Mouse (Mus musculus) testis, postnatal 14 days (tissue): Measurements from ENCODE around the gene Ablim1.

Source experiments
- DNase-seq: peaks from one replicate; pipeline ENCODE4 v3.0.0; 2021; ENCODE audit warnings: low spot score

The Ablim1 gene

GRCm38 (mm10) chr19:57314346-57315012 is at the start of gene Ablim1:
Ablim1 (minus strand) TSS chr19:57314919.
- DNase-seq: peak; percentile 21

DNA sequence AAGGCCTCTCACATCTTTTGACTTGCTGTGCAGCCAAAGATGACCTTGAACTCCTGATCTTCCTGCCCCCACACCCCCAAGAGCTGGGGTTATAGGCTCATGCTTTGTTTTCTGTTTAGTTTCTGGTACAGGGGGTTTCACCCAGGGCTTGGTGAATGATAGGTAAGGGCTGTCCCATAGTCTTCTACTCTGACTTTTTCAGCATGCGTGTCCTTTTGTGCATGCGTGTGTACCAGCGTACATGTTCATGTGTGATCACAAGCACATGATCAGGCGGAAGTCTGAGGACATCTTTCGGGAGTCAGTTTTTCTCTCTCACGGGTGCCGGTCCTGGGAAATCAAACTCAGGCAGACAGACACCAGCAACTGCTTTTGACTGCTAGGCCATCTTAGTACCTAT is 48.8 kb upstream of the Ablim1 start:
- DNase-seq: no peak

DNA sequence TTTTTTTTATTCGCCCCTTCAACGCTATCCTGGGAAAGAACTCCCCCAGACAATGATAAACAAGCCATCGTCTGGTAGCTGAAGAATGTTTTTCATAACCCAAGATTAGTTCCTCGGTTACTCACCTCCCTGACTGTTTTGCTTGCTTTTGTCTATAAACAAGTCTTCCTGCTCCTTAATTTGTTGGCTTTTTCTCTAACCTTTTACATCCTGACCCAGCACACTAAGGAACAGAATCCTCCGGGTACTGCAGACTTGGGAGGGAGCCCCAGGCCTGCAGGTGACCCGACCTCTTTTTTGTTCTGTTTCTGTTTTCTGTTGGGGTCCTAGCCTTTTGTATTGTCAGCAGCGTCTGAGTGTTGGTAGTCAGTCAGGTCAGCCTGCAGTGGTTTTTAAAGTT is 48.4 kb upstream of the Ablim1 start:
- DNase-seq: no peak

DNA sequence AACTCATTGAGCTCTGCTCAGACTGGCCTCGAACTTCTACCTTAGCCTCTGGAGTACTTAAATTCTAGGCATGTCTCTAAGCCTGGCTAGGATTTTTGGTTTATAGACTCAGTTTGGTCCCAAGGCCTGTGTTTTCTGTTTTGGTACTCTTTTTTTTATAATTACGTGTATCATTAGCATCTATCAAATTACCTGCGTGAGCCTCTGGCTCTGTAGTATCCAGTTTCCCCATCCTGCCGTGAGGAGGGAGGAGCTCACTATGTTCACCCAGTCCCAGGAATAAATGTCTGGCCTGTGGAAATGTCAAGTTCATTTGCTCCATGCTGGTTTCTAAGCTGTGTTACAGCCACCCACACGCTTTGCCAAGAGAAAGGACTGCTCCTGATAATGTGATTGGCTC is 47.9 kb upstream of the Ablim1 start:
- no peak for DNase-seq

GRCm38 (mm10) chr19:57361939-57362307 is 47.2 kb upstream of the Ablim1 start:
- DNase-seq: no peak

DNA sequence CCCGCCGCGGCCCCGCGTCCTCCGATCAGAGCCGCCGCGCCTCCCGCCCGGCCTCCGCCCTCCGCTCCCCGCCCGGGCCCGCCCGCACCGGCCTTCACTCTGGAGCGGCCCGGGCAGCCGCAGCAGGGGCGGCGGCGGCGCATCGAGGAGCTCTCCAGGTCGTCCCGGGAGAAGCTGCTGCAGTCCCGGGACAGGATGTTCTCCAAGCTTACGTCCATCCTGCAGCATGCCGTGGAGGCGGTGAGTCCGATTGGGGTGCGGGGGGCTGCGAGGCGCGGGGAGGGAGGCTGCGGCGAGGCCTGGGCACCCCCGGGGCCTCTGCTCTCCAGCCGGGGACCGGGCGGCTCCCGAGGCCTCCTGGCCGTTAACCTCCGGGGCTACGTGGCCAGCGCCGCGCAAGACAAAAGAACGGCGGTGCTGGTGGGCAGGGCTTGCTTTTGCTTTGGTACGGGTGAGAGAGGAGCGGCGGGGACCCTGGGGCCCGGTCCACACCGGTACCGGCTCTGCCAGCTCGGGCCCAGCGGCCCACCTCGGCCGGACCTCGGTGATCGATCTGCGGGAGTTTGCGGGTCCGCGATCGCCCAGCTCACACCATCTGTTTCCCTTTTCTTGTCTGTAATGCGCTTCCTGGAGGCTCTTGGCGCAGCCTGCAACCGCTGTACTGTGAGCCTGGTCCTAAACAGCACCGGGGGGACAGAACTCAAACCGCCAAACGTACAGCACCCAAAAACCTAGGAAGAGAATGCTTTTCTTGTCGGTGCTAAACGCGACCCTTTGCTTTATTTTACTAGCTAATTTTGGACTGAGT is 46.6 kb upstream of the Ablim1 start:
- DNase-seq: no peak

DNA sequence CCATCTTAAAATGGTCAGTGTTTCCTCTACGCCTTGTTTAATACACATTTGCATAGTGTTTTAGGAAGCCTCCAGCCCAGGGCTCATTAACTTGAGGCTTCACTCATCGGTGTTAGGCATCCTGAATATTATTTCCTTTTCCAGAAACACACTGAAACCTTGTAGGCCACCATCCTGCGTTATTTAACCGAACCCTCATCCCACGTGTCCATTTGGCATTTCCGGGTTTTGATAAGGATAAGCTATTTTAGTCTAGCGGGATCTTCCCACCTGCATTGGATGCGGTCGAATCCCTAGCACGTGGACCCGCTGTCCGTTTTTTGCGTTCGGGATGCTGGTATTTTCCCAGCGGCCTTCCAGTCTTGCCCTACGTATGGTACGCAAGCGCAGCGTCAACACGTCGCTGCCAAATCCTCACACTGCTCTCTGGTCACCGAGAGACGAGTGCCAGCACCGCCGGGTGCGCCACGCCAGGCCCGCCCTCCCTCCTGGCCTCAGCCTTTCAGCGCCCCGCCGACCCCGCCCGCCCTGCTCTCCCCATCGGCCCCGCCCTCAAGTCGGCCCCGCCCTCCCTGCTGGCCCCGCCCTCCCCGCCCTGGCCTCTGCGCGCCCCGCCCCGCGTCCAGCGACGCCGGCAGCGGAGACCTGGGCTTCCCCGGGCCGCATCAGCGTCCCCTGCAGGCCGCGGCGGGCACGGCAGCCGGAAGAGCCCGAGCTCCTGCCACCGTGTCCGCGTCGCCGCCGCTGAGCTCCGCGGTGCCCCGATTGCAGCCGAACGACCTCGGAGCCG is 45.8 kb upstream of the Ablim1 start, which contains the start of gene Fam160b1:
Fam160b1 (plus strand) TSS at position 340 of the 790 bp plus-strand sequence.
- DNase-seq: peak; percentile 90

GRCm38 (mm10) chr19:57359701-57360326 is 45.1 kb upstream of the Ablim1 start:
- no peak for DNase-seq

DNA sequence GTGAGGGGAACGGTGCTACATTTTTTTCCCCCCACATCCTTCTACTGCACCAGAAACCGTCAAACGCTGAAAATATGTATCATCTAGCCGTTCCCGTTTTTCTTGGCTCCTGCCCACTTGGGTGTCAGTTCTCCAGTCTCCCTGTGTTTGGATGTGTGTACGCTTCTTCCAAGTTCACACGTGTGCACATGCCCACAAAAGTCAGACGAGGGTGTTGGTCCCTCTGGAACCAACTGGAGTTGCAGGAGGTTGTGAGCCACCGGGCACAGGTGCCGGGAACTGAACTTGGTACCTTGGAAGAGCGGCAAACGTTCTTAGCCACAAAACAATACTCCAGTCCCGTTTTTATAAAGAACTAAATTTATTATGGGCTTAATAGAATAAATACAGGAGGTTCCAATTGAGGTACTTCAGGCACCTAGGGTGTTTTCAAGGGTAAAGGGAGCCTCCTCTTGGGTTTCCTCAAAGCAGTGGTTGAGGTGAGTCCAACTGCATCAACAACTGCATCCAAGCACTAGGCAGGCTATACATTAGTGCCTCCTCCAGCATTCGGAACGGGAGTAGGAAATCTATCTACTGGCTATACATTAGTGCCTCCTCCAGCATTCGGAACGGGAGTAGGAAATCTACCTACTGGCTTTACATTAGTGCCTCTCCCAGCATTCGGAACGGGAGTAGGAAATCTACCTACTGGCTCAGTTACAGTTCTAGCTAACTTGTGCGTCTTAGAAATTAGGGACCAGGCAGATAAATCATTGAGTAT is 44.3 kb upstream of the Ablim1 start:
- no peak for DNase-seq

- DNase-seq: peak; percentile 64
Observed at GRCm38 (mm10) chr19:57358322-57358721, 43.6 kb upstream of the Ablim1 start.

DNA sequence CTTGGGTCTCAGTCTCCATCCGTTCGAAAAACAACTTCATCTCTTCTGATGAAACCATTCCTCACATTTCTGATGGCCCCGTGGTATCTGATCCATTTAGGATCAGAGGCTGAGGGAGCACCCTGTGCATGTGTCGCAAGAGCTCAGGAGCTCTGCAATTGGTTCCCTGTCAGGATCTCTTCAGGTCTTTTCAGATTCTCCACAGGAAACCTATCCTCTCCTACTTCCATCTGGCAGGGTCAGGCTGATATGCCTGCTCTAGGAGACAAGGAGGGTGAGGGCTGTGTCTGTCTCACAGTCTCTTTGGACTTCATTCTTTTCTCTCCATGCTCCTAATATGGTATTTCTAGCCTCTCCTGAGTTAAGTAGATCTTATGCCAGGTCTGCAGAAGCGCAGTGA is 43.1 kb upstream of the Ablim1 start:
- no peak for DNase-seq

- no peak for DNase-seq
Observed at GRCm38 (mm10) chr19:57357244-57357643, 42.5 kb upstream of the Ablim1 start.

DNA sequence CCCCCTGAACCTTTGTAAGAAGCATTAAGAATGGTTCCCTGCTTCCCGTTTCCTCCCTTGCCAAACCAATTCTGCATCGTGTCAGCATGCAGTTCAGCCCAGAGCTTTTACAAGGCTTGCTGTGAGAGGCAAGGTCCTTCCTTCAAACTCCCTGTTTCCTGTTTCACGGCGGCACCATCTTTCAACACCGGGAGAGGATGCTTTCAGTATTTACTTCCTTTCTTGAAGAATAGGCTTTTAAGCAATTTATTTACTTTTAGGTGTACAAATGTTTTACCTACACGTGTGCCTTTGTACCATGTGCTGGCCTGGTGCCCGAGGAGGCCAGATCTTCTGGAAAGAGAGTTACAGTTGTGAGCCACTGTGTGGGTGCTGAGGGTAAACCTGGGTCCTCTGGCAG is 41.6 kb upstream of the Ablim1 start:
- no peak for DNase-seq

DNA sequence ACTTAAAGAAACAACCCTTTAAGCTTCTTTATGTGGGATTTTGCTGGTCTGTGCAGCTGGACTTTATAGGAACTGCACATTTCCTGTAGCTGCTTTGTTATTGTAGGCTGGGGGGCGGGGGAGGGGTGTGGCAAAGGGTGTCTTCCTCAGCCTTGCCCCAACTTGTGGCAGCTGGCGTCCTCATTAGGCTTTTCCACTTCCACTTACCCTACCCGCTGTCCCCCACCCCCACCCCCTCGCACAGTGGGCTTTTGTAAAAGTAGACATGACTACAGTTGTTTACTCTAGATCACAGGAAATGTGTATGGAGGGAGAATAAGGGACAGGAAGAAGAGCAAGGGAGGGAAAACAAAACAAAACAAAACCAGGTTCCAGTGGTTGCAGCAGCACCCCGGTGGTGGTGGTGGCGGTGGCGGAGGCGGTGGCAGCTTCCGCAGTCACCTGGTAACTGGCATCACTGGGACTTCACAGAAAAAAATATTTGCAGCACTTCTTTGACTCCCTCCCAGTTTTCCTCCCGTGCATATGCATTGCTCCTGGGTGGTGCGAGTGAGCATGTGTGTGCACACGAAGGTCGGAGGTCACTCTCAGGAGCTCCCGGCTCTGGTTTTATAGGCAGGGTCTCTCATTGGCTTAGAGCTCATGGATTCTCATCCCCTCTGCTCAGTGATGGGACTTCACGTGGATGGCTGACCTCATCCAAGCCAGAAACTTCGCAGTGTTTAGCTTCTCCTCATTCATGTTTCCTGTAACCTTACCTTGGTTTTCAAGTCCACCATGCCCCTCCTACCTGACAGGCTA is 40.9 kb upstream of the Ablim1 start:
- DNase-seq: no peak

- DNase-seq: no peak
Observed at GRCm38 (mm10) chr19:57354715-57355114, 40.0 kb upstream of the Ablim1 start.

DNA sequence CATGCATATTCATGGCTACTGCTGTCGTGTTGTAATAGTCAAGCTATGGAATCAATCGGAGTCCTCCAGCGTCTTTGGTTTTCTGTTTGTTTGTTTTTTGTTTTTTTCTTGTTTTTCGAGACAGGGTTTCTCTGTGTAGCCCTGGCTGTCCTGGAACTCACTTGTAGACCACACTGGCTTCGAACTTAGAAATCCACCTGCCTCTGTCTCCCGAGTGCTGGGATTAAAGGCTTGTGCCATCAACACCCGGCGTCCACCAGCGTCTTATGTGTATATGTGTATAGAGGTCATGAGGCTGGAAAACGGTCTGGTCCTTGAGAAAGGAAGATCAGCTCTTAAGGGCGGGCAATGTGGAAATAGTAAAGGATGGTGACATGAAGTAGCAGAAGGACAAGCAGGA is 39.3 kb upstream of the Ablim1 start:
- no peak for DNase-seq

DNA sequence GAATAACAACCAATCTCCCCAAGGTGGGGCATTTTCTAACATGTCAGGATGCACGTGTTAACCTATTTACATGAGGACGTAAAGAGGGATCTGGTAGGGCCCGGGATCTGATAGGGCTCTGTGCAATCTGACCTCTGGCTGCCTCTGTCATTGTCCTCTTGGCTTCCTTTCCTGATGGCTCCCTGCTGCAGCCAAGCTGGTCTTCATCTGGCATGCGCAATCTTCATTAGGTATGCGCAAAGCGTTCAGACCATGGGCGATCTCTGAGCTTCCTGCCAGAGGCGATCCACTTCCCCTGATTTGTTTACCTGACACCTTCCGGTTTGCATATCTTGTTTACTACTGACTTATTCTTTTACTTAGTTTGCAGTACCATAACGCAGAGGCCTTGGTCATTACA is 38.5 kb upstream of the Ablim1 start:
- DNase-seq: no peak

- DNase-seq: no peak
Observed at GRCm38 (mm10) chr19:57352337-57352935, 37.7 kb upstream of the Ablim1 start.

- DNase-seq: no peak
Observed at GRCm38 (mm10) chr19:57349096-57349495, 34.4 kb upstream of the Ablim1 start.

DNA sequence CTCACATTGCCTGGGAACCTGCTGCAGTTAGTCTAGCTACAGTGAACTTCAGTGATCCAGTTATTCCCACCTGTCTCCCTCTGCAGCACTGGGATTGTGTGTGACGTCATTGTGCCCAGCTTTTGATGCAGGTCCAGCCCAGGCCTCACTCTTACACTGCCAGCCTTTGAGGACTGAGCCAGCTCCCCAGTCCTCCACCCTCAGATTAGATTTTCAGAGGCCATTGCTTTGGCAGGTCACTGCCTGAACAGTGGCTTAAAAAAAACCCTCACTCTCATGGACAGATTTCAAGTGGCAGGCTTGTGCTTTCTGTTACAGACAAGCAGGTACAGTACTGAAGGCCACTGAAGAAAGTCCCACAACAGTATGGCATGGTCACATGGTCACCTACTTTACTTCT is 30.0 kb upstream of the Ablim1 start:
- DNase-seq: no peak
